Mouse (Mus musculus): ENCODE data around the gene Nfib.

- no peak for TF ChIP-seq CTCF (IDR thresholded peaks at IDR 0.05)
- no peak for TF ChIP-seq POLR2A (IDR thresholded peaks at IDR 0.05; ENCODE audit: insufficient read depth, low read depth, low read length)
- no peak for TF ChIP-seq EP300 (IDR thresholded peaks at IDR 0.05; ENCODE audit: insufficient read depth, low read depth, low read length)
Measured at GRCm38 (mm10) chr4:82535606-82536434, 169.7 kb downstream of the Nfib start.

All from heart, adult 2 months (tissue).